Mouse (Mus musculus): ENCODE measurements around the gene Lrrd1. TPM values are rescaled to one million over a fixed set of nuclear protein-coding genes. Genes with fewer than 3 reads are reported as not detected.

Gene Lrrd1
- total and polyA plus RNA-seq, 2 experiments from 2014 or later: not detected

- Histone ChIP-seq H3K9me3 (ENCODE audit: low read length) (no peaks in the 10 kb centered on the region), H3K27me3 (ENCODE audit: insufficient read depth, low read length) (no peaks in the 10 kb centered on the region), H3K36me3 (ENCODE audit: insufficient read depth, low read length) (no peaks in the 10 kb centered on the region), H3K4me2 (ENCODE audit: low read depth, low read length) (peak within 1 kb of the TSS; percentile 94), H3K4me3 (ENCODE audit: low read length) (peak within 1 kb of the TSS; percentile 76), H3K9ac (replicated peaks; ENCODE audit: low read length) (peak within 1 kb of the TSS; percentile 88), H3K4me1 (ENCODE audit: insufficient read depth, low read length) (no peaks in the 10 kb centered on the region), H3K27ac (peak within 1 kb of the TSS; percentile 91)
- ATAC-seq (peak; percentile 94), DNase-seq (ENCODE audit: low spot score) (peak; percentile 93)
- WGBS: 1% methylated on average over 88 of the region's 109 CpGs
- no peak for TF ChIP-seq CTCF (IDR thresholded peaks at IDR 0.05; ENCODE audit: low read depth)
Measured at GRCm38 (mm10) chr5:3802433-3803291, 42.3 kb upstream of the Lrrd1 start, which contains the start of the genes Ankib1 and Krit1. Gene Ankib1 (minus strand): TSS chr5:3802925. Gene Krit1 (plus strand): TSS chr5:3803184.

- H3K4me1 ChIP-seq (ENCODE audit: insufficient read depth, low read length): no peaks in the 10 kb centered on the region
- H3K4me2 ChIP-seq (ENCODE audit: low read depth, low read length): peak overlapping the region; percentile 94
- peak; percentile 65 for DNase-seq (ENCODE audit: low spot score)
- WGBS: under 1% methylated on average over 36 of the region's 36 CpGs
- H3K27ac ChIP-seq: peak overlapping the region; percentile 91
- TF ChIP-seq CTCF (IDR thresholded peaks at IDR 0.05; ENCODE audit: low read depth): peak; percentile 13; the same call in 1 of the 2 replicates
- no peaks in the 10 kb centered on the region for H3K9me3 ChIP-seq (ENCODE audit: low read length)
- peak; percentile 80 for ATAC-seq
- H3K27me3 ChIP-seq (ENCODE audit: insufficient read depth, low read length): no peaks in the 10 kb centered on the region
- H3K4me3 ChIP-seq (ENCODE audit: low read length): peak overlapping the region; percentile 76
- peak overlapping the region; percentile 88 for H3K9ac ChIP-seq (replicated peaks; ENCODE audit: low read length)
- H3K36me3 ChIP-seq (ENCODE audit: insufficient read depth, low read length): peaks cover 2% of the 10 kb centered on the region; the same call in 1 of the 2 replicates
Measured at GRCm38 (mm10) chr5:3803292-3804165, 41.4 kb upstream of the Lrrd1 start.

GRCm38 (mm10) chr5:3808472-3808871 lies 36.5 kb upstream of the Lrrd1 start:
- DNase-seq (ENCODE audit: low spot score) (no peak), ATAC-seq (no peak)
- no peak overlapping the region for H3K9ac ChIP-seq (replicated peaks; ENCODE audit: low read length)
- no peaks in the 10 kb centered on the region for H3K27me3 ChIP-seq (ENCODE audit: insufficient read depth, low read length)
- no peak for TF ChIP-seq CTCF (IDR thresholded peaks at IDR 0.05; ENCODE audit: low read depth)
- no peak overlapping the region for H3K27ac ChIP-seq
- H3K36me3 ChIP-seq (ENCODE audit: insufficient read depth, low read length): peaks cover 13% of the 10 kb centered on the region
- H3K9me3 ChIP-seq (ENCODE audit: low read length): no peaks in the 10 kb centered on the region
- H3K4me2 ChIP-seq (ENCODE audit: low read depth, low read length): no peak overlapping the region
- WGBS: 100% methylated on average over 1 of the region's 1 CpGs
- no peak overlapping the region for H3K4me3 ChIP-seq (ENCODE audit: low read length)
- no peaks in the 10 kb centered on the region for H3K4me1 ChIP-seq (ENCODE audit: insufficient read depth, low read length)

GRCm38 (mm10) chr5:3834107-3834506 lies 10.9 kb upstream of the Lrrd1 start:
- Histone ChIP-seq H3K27me3 (ENCODE audit: insufficient read depth, low read length) (no peaks in the 10 kb centered on the region), H3K9ac (replicated peaks; ENCODE audit: low read length) (no peak overlapping the region), H3K27ac (no peak overlapping the region), H3K4me2 (ENCODE audit: low read depth, low read length) (no peak overlapping the region), H3K9me3 (ENCODE audit: low read length) (peaks cover 6% of the 10 kb centered on the region; the same call in 1 of the 2 replicates), H3K4me1 (ENCODE audit: insufficient read depth, low read length) (no peaks in the 10 kb centered on the region), H3K36me3 (ENCODE audit: insufficient read depth, low read length) (peaks cover 24% of the 10 kb centered on the region), H3K4me3 (ENCODE audit: low read length) (no peak overlapping the region)
- ATAC-seq: no peak
- 80% methylated on average over 1 of the region's 1 CpGs for WGBS
- DNase-seq (ENCODE audit: low spot score): no peak
- no peak for TF ChIP-seq CTCF (IDR thresholded peaks at IDR 0.05; ENCODE audit: low read depth)

GRCm38 (mm10) chr5:3870161-3870560 lies 25.2 kb downstream of the Lrrd1 start:
- Histone ChIP-seq H3K4me3 (ENCODE audit: low read length) (no peak overlapping the region), H3K9me3 (ENCODE audit: low read length) (no peaks in the 10 kb centered on the region), H3K4me2 (ENCODE audit: low read depth, low read length) (no peak overlapping the region), H3K36me3 (ENCODE audit: insufficient read depth, low read length) (no peaks in the 10 kb centered on the region), H3K9ac (replicated peaks; ENCODE audit: low read length) (no peak overlapping the region), H3K27me3 (ENCODE audit: insufficient read depth, low read length) (no peaks in the 10 kb centered on the region), H3K27ac (no peak overlapping the region), H3K4me1 (ENCODE audit: insufficient read depth, low read length) (no peaks in the 10 kb centered on the region)
- 71% methylated on average over 4 of the region's 4 CpGs for WGBS
- DNase-seq (ENCODE audit: low spot score) (no peak), ATAC-seq (no peak)
- TF ChIP-seq CTCF (IDR thresholded peaks at IDR 0.05; ENCODE audit: low read depth): no peak

- no peak for TF ChIP-seq CTCF (IDR thresholded peaks at IDR 0.05; ENCODE audit: low read depth)
- no peaks in the 10 kb centered on the region for H3K27me3 ChIP-seq (ENCODE audit: insufficient read depth, low read length)
- ATAC-seq: no peak
- WGBS: 40% methylated on average over 1 of the region's 1 CpGs
- no peaks in the 10 kb centered on the region for H3K9me3 ChIP-seq (ENCODE audit: low read length)
- H3K4me2 ChIP-seq (ENCODE audit: low read depth, low read length): no peak overlapping the region
- H3K4me1 ChIP-seq (ENCODE audit: insufficient read depth, low read length): no peaks in the 10 kb centered on the region
- H3K36me3 ChIP-seq (ENCODE audit: insufficient read depth, low read length): no peaks in the 10 kb centered on the region
- no peak for DNase-seq (ENCODE audit: low spot score)
- no peak overlapping the region for H3K9ac ChIP-seq (replicated peaks; ENCODE audit: low read length)
- H3K4me3 ChIP-seq (ENCODE audit: low read length): no peak overlapping the region
- no peak overlapping the region for H3K27ac ChIP-seq
Measured at GRCm38 (mm10) chr5:3872348-3872747, 27.4 kb downstream of the Lrrd1 start.
